Comparison of ENCODE assay signal across 19 mouse cellular contexts in the genomic region with DNA sequence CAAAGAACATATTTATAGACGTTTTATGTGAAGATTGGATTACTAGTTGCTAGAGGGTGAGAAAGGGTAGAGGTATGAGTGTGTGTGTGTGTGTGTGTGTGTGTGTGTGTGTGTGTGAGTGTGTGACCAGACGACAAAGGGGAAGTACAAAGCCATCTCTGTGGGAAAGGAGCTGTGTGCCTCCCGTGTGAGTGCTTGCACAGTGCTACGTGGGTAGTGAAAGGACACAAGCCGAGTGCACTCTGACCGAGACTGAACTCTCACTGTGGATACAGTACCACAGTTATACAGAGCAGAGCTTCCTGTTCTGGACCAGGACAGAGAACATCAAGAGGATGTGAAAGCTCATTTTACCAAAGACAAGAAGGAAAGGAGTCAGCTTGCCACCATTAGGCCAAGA. TPM values are rescaled to one million over a fixed set of nuclear protein-coding genes. Genes with fewer than 3 reads are reported as not detected.
A peak's percentile ranks its signal among the peaks of the same experiment; 100 is the strongest.
DNase-seq lines count a peak whose midpoint lies in the region; ATAC-seq and TF ChIP-seq lines count a peak whose summit lies in the region.
"Had no signal": no experiment of that assay in that cellular context is flagged by ENCODE, and none has a peak within 500 bp of the region (broad histone marks: within the 10 kb centered on the region; RNA-seq: fewer than 3 reads in every experiment).

No protein-coding gene starts in this region.

- H3K36me3 ChIP-seq in liver, adult 2 months (ENCODE audit: control insufficient read depth, insufficient read depth, low read length) = no peaks in the 10 kb centered on the region
- H3K36me3 ChIP-seq in liver, embryonic 11.5 days (ENCODE audit: control insufficient read depth, insufficient read depth, low read length) = no peaks in the 10 kb centered on the region
- no peaks in the 10 kb centered on the region for H3K36me3 ChIP-seq in macrophage (ENCODE audit: inconsistent target)
- H3K36me3 ChIP-seq in kidney, embryonic 14.5 days (ENCODE audit: control insufficient read depth, insufficient read depth, low read length) = no peaks in the 10 kb centered on the region
- H3K36me3 ChIP-seq: forebrain, embryonic 15.5 days; heart, embryonic 13.5 days; hindbrain, embryonic 15.5 days; liver, embryonic 13.5 days had no signal

- H3K4me3 ChIP-seq in liver, adult 2 months (ENCODE audit: insufficient read depth, low read depth, low read length) = no peak overlapping the region
- no peak overlapping the region for H3K4me3 ChIP-seq in liver, embryonic 11.5 days (ENCODE audit: low read depth, low read length)
- no peak overlapping the region for H3K4me3 ChIP-seq in bone marrow, adult 2 months (replicated peaks; ENCODE audit: control insufficient read depth, low read depth, low read length)
- no peak overlapping the region for H3K4me3 ChIP-seq in macrophage (ENCODE audit: inconsistent target)
- H3K4me3 ChIP-seq in kidney, embryonic 14.5 days (ENCODE audit: low read length) = no peak overlapping the region
- H3K4me3 ChIP-seq: forebrain, embryonic 15.5 days; heart, embryonic 13.5 days; hindbrain, embryonic 15.5 days; liver, embryonic 13.5 days; myocyte had no signal

- no peaks in the 10 kb centered on the region for H3K79me2 ChIP-seq in liver, adult 2 months (ENCODE audit: control insufficient read depth, insufficient read depth, low read length)
- no peaks in the 10 kb centered on the region for H3K79me2 ChIP-seq in macrophage (ENCODE audit: inconsistent target)

- no peaks in the 10 kb centered on the region for H3K9me3 ChIP-seq in liver, embryonic 11.5 days (ENCODE audit: control insufficient read depth, low read length)
- no peaks in the 10 kb centered on the region for H3K9me3 ChIP-seq in kidney, embryonic 14.5 days (ENCODE audit: control insufficient read depth, low read length)
- H3K9me3 ChIP-seq: forebrain, embryonic 15.5 days; heart, embryonic 13.5 days; hindbrain, embryonic 15.5 days; liver, embryonic 13.5 days had no signal

- WGBS in liver, adult 2 months = 82% methylated on average over 6 of the region's 6 CpGs
- WGBS in liver, embryonic 11.5 days = 56% methylated on average over 6 of the region's 6 CpGs
- WGBS in bone marrow, adult 2 months = 8% methylated on average over 6 of the region's 6 CpGs
- 2% methylated on average over 6 of the region's 6 CpGs for WGBS in macrophage (ENCODE audit: missing documents)
- 86% methylated on average over 6 of the region's 6 CpGs for WGBS in kidney, embryonic 14.5 days

- TF ChIP-seq CTCF in liver, adult 2 months (IDR thresholded peaks at IDR 0.05; ENCODE audit: low read depth, low read length) = no peak
- no peak for TF ChIP-seq CTCF in bone marrow, adult 2 months (IDR thresholded peaks at IDR 0.05; ENCODE audit: control insufficient read depth, insufficient read depth, low read length)

- no peak overlapping the region for H3K4me2 ChIP-seq in liver, embryonic 11.5 days
- no peak overlapping the region for H3K4me2 ChIP-seq in kidney, embryonic 14.5 days (replicated peaks; ENCODE audit: low read depth, low read length)
- H3K4me2 ChIP-seq: forebrain, embryonic 15.5 days; heart, embryonic 13.5 days; hindbrain, embryonic 15.5 days; liver, embryonic 13.5 days had no signal

- H3K4me1 ChIP-seq in liver, adult 2 months (ENCODE audit: control insufficient read depth, insufficient read depth, low read length) = peaks cover 3% of the 10 kb centered on the region; the same call in 1 of the 2 replicates
- H3K4me1 ChIP-seq in liver, embryonic 11.5 days (replicated peaks; ENCODE audit: control insufficient read depth, insufficient read depth, low read length) = no peaks in the 10 kb centered on the region
- peaks cover 7% of the 10 kb centered on the region; the same call in 1 of the 2 replicates for H3K4me1 ChIP-seq in bone marrow, adult 2 months (ENCODE audit: control insufficient read depth, insufficient read depth, low read length)
- H3K4me1 ChIP-seq in kidney, embryonic 14.5 days (ENCODE audit: control insufficient read depth, insufficient read depth, low read length) = no peaks in the 10 kb centered on the region
- H3K4me1 ChIP-seq: forebrain, embryonic 15.5 days; heart, embryonic 13.5 days; liver, embryonic 13.5 days had no signal

- DNase-seq in liver, adult 2 months (ENCODE audit: extremely low read depth, low read depth, low spot score) = peak; percentile 57
- no peak for DNase-seq in liver, embryonic 11.5 days (ENCODE audit: low spot score)
- DNase-seq in 416B (ENCODE audit: low read depth) = peak; percentile 51
- no peak for DNase-seq in neural tube, embryonic 10.5 days (ENCODE audit: extremely low spot score, low spot score)
- no peak for DNase-seq in frontal cortex, adult 2 months (ENCODE audit: extremely low spot score in 1 of 2, low spot score in 1 of 2)
- DNase-seq: adrenal gland, adult 8-10 months; cerebellum, adult 9-11 months; kidney, adult 2 months; kidney, postnatal 25 days; liver, embryonic 13.5 days; midbrain, embryonic 14.5 days; right cerebral cortex, postnatal 25 days had no signal

- no peak overlapping the region for H3K27ac ChIP-seq in liver, adult 2 months (replicated peaks; ENCODE audit: insufficient read depth, low read depth, low read length)
- no peak overlapping the region for H3K27ac ChIP-seq in liver, embryonic 11.5 days (ENCODE audit: low read depth, low read length)
- H3K27ac ChIP-seq in bone marrow, adult 2 months (ENCODE audit: control insufficient read depth, insufficient read depth, low read depth, low read length, poor library complexity) = peak overlapping the region; percentile 55; the same call in 1 of the 2 replicates
- peak overlapping the region; percentile 29 for H3K27ac ChIP-seq in macrophage
- no peak overlapping the region for H3K27ac ChIP-seq in kidney, embryonic 14.5 days (ENCODE audit: low read depth, low read length)
- H3K27ac ChIP-seq: forebrain, embryonic 15.5 days; heart, embryonic 13.5 days; hindbrain, embryonic 15.5 days; liver, embryonic 13.5 days had no signal

- ATAC-seq in liver, embryonic 11.5 days (replicated peaks; ENCODE audit: low FRiP score) = no peak
- ATAC-seq in kidney, embryonic 14.5 days (ENCODE audit: low FRiP score, low TSS enrichment) = no peak
- ATAC-seq: forebrain, embryonic 15.5 days had no signal

- H3K9ac ChIP-seq in liver, adult 2 months (ENCODE audit: low read depth, low read length) = no peak overlapping the region
- no peak overlapping the region for H3K9ac ChIP-seq in liver, embryonic 11.5 days (ENCODE audit: low read depth, low read length)
- H3K9ac ChIP-seq in kidney, embryonic 14.5 days (ENCODE audit: low read depth, low read length) = no peak overlapping the region
- H3K9ac ChIP-seq: forebrain, embryonic 15.5 days; heart, embryonic 13.5 days; hindbrain, embryonic 15.5 days; liver, embryonic 13.5 days had no signal

- TF ChIP-seq POLR2A in liver, adult 2 months (IDR thresholded peaks at IDR 0.05; ENCODE audit: extremely low read depth, insufficient read depth, low read length) = no peak
- no peak for TF ChIP-seq POLR2A in bone marrow, adult 2 months (IDR thresholded peaks at IDR 0.05; ENCODE audit: borderline replicate concordance, control insufficient read depth, low read depth, low read length)

- no peaks in the 10 kb centered on the region for H3K27me3 ChIP-seq in liver, adult 2 months (ENCODE audit: control insufficient read depth, insufficient read depth, low read length)
- H3K27me3 ChIP-seq in liver, embryonic 11.5 days (replicated peaks; ENCODE audit: control insufficient read depth, insufficient read depth, low read length) = peaks cover 15% of the 10 kb centered on the region
- peaks cover 7% of the 10 kb centered on the region; the same call in 1 of the 2 replicates for H3K27me3 ChIP-seq in kidney, embryonic 14.5 days (ENCODE audit: control insufficient read depth, insufficient read depth, low read length)
- H3K27me3 ChIP-seq: forebrain, embryonic 15.5 days had no signal

RNA-seq across cellular contexts. Expression of a gene that starts 6.4 kb away (rescaled TPM):
- total RNA-seq in liver, adult 2 months (2014; rRNA removed) = 3.1 and 4.1 TPM in 2 replicates
- 2.1 and 3.3 TPM in 2 replicates for polyA plus RNA-seq in liver, adult 2 months (2012; rRNA removed)
- polyA plus RNA-seq in liver, embryonic 11.5 days (2014; fragmentation: Nextera tagmentation; extraction: Ambion mirVana) = 1.2 TPM in 2 replicates
- 19.2 and 53.7 TPM in 2 replicates for polyA plus RNA-seq in bone marrow, adult 2 months (2011; ENCODE audit: insufficient read depth, insufficient read length, low replicate concordance, missing spikeins)
- total RNA-seq in macrophage (2018; cell fraction: chromatin; rRNA removed) = 100 to 1,000 TPM in 8 of 26 experiments, 10 to 100 TPM in 17, 1 to 10 TPM in 1; 7.4 to 153 (median 58.0) TPM
- total RNA-seq in macrophage (2018; cell fraction: cytosol; rRNA removed) = 10 to 100 TPM in 6 of 26 experiments, 1 to 10 TPM in 20; 2.9 to 18.3 (median 6.9) TPM
- 10 to 100 TPM; 13.1 to 91.6 (median 37.6) TPM for total RNA-seq in macrophage (2018; cell fraction: nucleus; rRNA removed)
- 2.6 to 5.5 TPM (median 4.7 TPM) in 3 replicates for polyA plus RNA-seq in macrophage (2018)
- polyA plus RNA-seq in frontal cortex, adult 2 months (2012; rRNA removed) = 22.5 and 28.3 TPM in 2 replicates
- polyA plus RNA-seq in kidney, embryonic 14.5 days (2014; fragmentation: Nextera tagmentation; extraction: Ambion mirVana) = 0.27 and 0.54 TPM in 2 replicates
- polyA plus RNA-seq: myocyte had no signal

RNA-seq across cellular contexts. Expression of a gene that starts 14.4 kb away (rescaled TPM):
- total RNA-seq in liver, adult 2 months (2014; rRNA removed) = 5.9 and 8.0 TPM in 2 replicates
- polyA plus RNA-seq in liver, adult 2 months (2012; rRNA removed) = 13.2 and 13.7 TPM in 2 replicates
- polyA plus RNA-seq in liver, embryonic 11.5 days (2014; fragmentation: Nextera tagmentation; extraction: Ambion mirVana) = 12.1 and 12.8 TPM in 2 replicates
- 4.4 and 5.8 TPM in 2 replicates for polyA plus RNA-seq in bone marrow, adult 2 months (2011; ENCODE audit: insufficient read depth, insufficient read length, low replicate concordance, missing spikeins)
- total RNA-seq in macrophage (2018; cell fraction: chromatin; rRNA removed) = 10 to 100 TPM in 16 of 26 experiments, 1 to 10 TPM in 10; 2.3 to 21.6 (median 12.4) TPM
- total RNA-seq in macrophage (2018; cell fraction: cytosol; rRNA removed) = 10 to 100 TPM in 23 of 26 experiments, 1 to 10 TPM in 3; 8.3 to 21.8 (median 14.4) TPM
- total RNA-seq in macrophage (2018; cell fraction: nucleus; rRNA removed) = 10 to 100 TPM in 16 of 26 experiments, 1 to 10 TPM in 10; 2.3 to 20.8 (median 12.9) TPM
- 9.8 to 15.6 TPM (median 10.6 TPM) in 3 replicates for polyA plus RNA-seq in macrophage (2018)
- 66.6 and 82.8 TPM in 2 replicates for polyA plus RNA-seq in frontal cortex, adult 2 months (2012; rRNA removed)
- 26.4 and 35.8 TPM in 2 replicates for polyA plus RNA-seq in kidney, embryonic 14.5 days (2014; fragmentation: Nextera tagmentation; extraction: Ambion mirVana)

RNA-seq across cellular contexts. Expression of a gene that starts 45.9 kb away (rescaled TPM):
- 17.5 and 21.1 TPM in 2 replicates for total RNA-seq in liver, adult 2 months (2014; rRNA removed)
- 38.6 and 46.0 TPM in 2 replicates for polyA plus RNA-seq in liver, adult 2 months (2012; rRNA removed)
- polyA plus RNA-seq in liver, embryonic 11.5 days (2014; fragmentation: Nextera tagmentation; extraction: Ambion mirVana) = 245 and 255 TPM in 2 replicates
- 8.0 and 13.3 TPM in 2 replicates for polyA plus RNA-seq in bone marrow, adult 2 months (2011; ENCODE audit: insufficient read depth, insufficient read length, low replicate concordance, missing spikeins)
- total RNA-seq in macrophage (2018; cell fraction: chromatin; rRNA removed) = 10 to 100 TPM; 14.9 to 75.9 (median 37.3) TPM
- total RNA-seq in macrophage (2018; cell fraction: cytosol; rRNA removed) = 10 to 100 TPM in 25 of 26 experiments, 1 to 10 TPM in 1; 9.2 to 24.1 (median 16.9) TPM
- 10 to 100 TPM in 25 of 26 experiments, 1 to 10 TPM in 1; 9.2 to 39.2 (median 20.7) TPM for total RNA-seq in macrophage (2018; cell fraction: nucleus; rRNA removed)
- polyA plus RNA-seq in macrophage (2018) = 12.8 to 25.9 TPM (median 18.5 TPM) in 3 replicates
- polyA plus RNA-seq in frontal cortex, adult 2 months (2012; rRNA removed) = 164 and 180 TPM in 2 replicates
- 91.2 and 118 TPM in 2 replicates for polyA plus RNA-seq in kidney, embryonic 14.5 days (2014; fragmentation: Nextera tagmentation; extraction: Ambion mirVana)

Comparison
In these comparisons a context has a peak if more than half of its experiments do, and no peak if none do; other contexts are left out.
1. DNase-seq: peak in liver, adult 2 months (single experiment) and 416B (single experiment); none in liver, embryonic 11.5 days (single experiment), neural tube, embryonic 10.5 days (single experiment) and frontal cortex, adult 2 months (0 of 2).
2. H3K27ac ChIP-seq: peak in bone marrow, adult 2 months (single experiment) and macrophage (single experiment); none in liver, adult 2 months (single experiment), liver, embryonic 11.5 days (single experiment) and kidney, embryonic 14.5 days (single experiment).